Comparison of ENCODE assay signal across 1 mouse cellular context in the genomic region with DNA sequence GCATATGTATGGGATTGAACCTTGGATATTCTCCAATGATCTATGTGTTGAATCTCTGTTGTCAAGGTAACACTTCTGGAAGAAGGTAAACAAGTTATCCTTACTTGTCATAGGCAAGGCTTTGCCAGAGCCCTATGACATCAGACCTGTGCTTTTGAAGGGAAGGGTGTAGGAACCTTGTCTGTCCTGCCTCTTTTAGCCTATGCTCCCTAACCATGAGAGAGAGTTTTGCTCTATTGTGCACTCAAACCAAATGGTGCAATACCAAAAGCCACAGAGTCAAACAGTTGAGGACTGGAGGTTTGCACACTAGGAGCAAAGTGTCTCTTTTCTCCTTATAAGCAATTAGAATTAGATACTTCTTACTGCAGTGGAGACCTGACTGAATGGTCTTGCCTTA. TPM values are rescaled to one million over a fixed set of nuclear protein-coding genes. Genes with fewer than 3 reads are reported as not detected.
"Had no signal": no experiment of that assay in that cellular context is flagged by ENCODE, and none has a peak within 500 bp of the region (broad histone marks: within the 10 kb centered on the region; RNA-seq: fewer than 3 reads in every experiment).

No protein-coding gene starts in this region.

RNA-seq across cellular contexts. Expression of a gene that starts 11.8 kb away (rescaled TPM):
- total RNA-seq: neutrophil, adult 5-6 weeks had no signal

RNA-seq across cellular contexts. Expression of a gene that starts 48.7 kb away (rescaled TPM):
- total RNA-seq: neutrophil, adult 5-6 weeks had no signal
